Mouse (Mus musculus) brain, embryonic 14.5 days (tissue): ENCODE results near the gene Pcca.

Experiments used
- CTCF ChIP-seq: fragments of 200-500 bp; IDR thresholded peaks from 2 replicates; pipeline ENCODE4 v1.5.1; 2012; ENCODE audit warnings: inconsistent platforms, mild to moderate bottlenecking, moderate library complexity, borderline replicate concordance; ENCODE audit not compliant: insufficient read depth, insufficient read length; ENCODE audit errors: extremely low read depth
- POLR2A ChIP-seq: fragments of 200-500 bp; IDR thresholded peaks from 2 replicates; pipeline ENCODE4 v1.6.1; 2012; ENCODE audit warnings: mild to moderate bottlenecking, inconsistent platforms, borderline replicate concordance; ENCODE audit not compliant: poor library complexity, insufficient read depth, insufficient read length, severe bottlenecking; ENCODE audit errors: extremely low read depth

DNA sequence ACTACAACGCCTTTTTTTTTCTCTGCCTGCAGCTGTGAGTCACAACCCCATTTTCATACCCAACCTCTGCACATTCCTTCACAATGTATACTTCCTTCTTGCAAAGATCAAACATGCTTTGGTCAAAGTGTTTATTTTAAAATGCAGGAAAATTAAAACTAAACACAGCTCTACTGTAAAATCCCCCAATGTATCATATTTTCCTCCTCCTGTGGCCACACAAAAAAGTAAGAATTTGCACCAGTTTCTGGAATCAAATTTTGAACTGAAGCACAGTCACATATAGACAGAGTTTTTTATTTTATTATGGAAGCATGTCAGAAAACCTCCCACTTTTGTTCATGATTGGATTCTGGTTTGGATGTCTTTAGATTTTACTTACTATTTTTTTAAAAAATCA is 47.5 kb upstream of the Pcca start:
- TF ChIP-seq POLR2A (no peak), CTCF (no peak)
